Mouse (Mus musculus): ENCODE measurements around the gene Rpl7a. TPM values are rescaled to one million over a fixed set of nuclear protein-coding genes. Genes with fewer than 3 reads are reported as not detected.
"Not testable (repeated sequence)": the region's sequence is repeated elsewhere in the genome, so short reads cannot be mapped to it uniquely, and the experiment has no call there.

The Rpl7a gene
- total RNA-seq (2014; rRNA removed) (721 and 835 TPM in 2 replicates), polyA plus RNA-seq (2012; rRNA removed) (398 and 434 TPM in 2 replicates)

DNA sequence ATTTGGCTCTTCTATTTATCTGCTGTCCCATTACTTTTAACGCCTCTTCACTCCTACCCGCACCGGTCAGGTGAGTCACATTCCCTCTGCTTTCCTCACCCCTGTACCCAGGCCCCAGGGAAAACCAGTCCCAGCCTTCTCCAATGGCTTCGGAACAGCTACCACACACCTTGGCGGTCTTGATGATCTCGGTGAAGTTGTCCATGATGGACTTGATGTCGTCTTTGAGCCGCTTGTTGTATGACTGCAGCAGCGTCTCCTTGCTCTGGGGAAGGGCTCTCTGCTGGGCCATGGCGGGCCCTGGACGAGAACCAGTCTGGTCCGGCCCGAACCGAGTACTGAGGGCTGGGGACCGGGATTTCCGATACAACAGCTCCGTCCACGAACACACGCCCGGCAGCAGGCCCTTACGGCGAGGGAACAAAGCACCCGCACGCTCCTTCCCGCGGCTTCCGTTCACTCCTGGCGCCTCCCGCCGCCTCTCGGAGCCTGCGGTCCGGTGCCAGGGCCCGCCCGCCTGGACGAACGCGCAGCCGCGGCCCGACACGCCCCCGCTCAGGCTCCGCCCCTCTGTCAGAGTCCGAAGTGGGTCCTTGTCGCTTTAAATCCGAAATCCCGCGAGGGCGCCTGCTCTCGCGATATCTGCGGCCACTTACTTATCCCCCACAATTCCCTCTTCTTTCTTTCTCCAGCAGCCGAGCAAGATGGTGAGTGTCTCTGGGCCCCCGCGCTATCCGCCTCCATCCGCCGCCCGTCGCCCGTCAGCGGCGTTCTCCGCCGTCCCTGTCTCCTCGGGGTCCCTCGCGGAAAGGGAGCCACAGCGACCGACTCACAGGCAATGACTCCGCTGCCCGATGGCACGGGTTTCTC lies at the start of gene Rpl7a, which contains the start of gene Med22:
Gene Rpl7a (plus strand): TSS at position 641 of the 870 bp plus-strand sequence.
Gene Med22 (minus strand): TSS at position 554 of the 870 bp plus-strand sequence.
- Histone ChIP-seq H3K27ac (replicated peaks; ENCODE audit: insufficient read depth, low read depth, low read length) (peak within 1 kb of the TSS; percentile 78), H3K27me3 (ENCODE audit: control insufficient read depth, insufficient read depth, low read length) (no peaks in the 10 kb centered on the region), H3K4me1 (ENCODE audit: control insufficient read depth, insufficient read depth, low read length) (peaks cover 19% of the 10 kb centered on the region), H3K79me2 (ENCODE audit: control insufficient read depth, insufficient read depth, low read length) (peaks cover 23% of the 10 kb centered on the region), H3K36me3 (ENCODE audit: control insufficient read depth, insufficient read depth, low read length) (peaks cover 20% of the 10 kb centered on the region), H3K9ac (ENCODE audit: low read depth, low read length) (peak within 1 kb of the TSS; percentile 94), H3K4me3 (ENCODE audit: insufficient read depth, low read depth, low read length) (peak within 1 kb of the TSS; percentile 96)
- DNase-seq (ENCODE audit: extremely low read depth, low read depth, low spot score) = peak; percentile 87
- TF ChIP-seq POLR2A (IDR thresholded peaks at IDR 0.05; ENCODE audit: extremely low read depth, insufficient read depth, low read length) = peak; percentile 83
- TF ChIP-seq CTCF (IDR thresholded peaks at IDR 0.05; ENCODE audit: low read depth, low read length) = no peak
- WGBS = under 1% methylated on average over 74 of the region's 74 CpGs

DNA sequence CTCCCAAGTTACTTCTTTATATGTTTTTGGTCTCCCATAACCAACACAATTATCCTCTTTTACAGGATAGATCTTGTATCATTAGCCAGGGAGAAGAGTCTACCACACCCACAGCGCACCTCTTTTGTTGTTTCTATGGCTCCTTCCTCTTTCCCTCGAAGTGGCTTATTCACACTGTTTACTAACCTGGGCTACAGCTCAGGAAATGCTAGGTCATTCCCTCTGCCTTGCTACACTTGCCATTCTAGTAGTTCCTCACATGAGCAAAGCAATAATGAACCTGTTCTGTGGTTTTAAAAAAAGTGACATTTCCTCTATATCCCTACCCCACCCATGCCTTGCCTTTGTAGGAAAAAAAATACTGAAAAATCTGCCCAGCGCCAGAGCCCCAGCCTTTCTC lies 47.7 kb upstream of the Rpl7a start:
- H3K9ac ChIP-seq (ENCODE audit: low read depth, low read length) = no peak overlapping the region
- H3K27me3 ChIP-seq (ENCODE audit: control insufficient read depth, insufficient read depth, low read length) = no peaks in the 10 kb centered on the region
- H3K27ac ChIP-seq (replicated peaks; ENCODE audit: insufficient read depth, low read depth, low read length) = no peak overlapping the region
- no peaks in the 10 kb centered on the region for H3K4me1 ChIP-seq (ENCODE audit: control insufficient read depth, insufficient read depth, low read length)
- no peak for DNase-seq (ENCODE audit: extremely low read depth, low read depth, low spot score)
- H3K4me3 ChIP-seq (ENCODE audit: insufficient read depth, low read depth, low read length) = no peak overlapping the region
- no peaks in the 10 kb centered on the region for H3K79me2 ChIP-seq (ENCODE audit: control insufficient read depth, insufficient read depth, low read length)
- TF ChIP-seq POLR2A (IDR thresholded peaks at IDR 0.05; ENCODE audit: extremely low read depth, insufficient read depth, low read length) (no peak), CTCF (IDR thresholded peaks at IDR 0.05; ENCODE audit: low read depth, low read length) (no peak)
- WGBS = 71% methylated on average over 3 of the region's 3 CpGs
- H3K36me3 ChIP-seq (ENCODE audit: control insufficient read depth, insufficient read depth, low read length) = no peaks in the 10 kb centered on the region

DNA sequence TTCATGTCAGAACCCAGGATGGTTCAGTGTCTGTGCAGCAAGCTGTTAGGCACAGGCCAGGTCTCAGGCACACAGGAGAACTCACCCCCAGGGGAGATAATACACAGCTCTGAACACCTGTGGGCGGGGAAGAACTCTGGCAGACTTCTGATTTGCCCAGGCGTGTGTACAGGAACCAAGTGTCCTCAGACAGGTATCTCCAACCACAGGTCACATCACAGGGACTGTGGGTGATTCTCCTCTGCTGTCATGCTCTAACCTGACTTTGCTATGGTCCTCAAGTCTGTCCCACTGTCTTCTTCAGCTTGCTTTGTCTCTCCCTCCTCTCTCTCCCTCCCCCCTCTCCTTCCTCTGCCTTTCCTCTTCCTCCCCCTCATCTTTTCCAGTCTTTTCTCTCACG lies 45.7 kb upstream of the Rpl7a start, which contains the start of gene Abo:
Gene Abo (minus strand): TSS at position 101 of the 400 bp plus-strand sequence.
- no peak for TF ChIP-seq CTCF (IDR thresholded peaks at IDR 0.05; ENCODE audit: low read depth, low read length)
- no peak for TF ChIP-seq POLR2A (IDR thresholded peaks at IDR 0.05; ENCODE audit: extremely low read depth, insufficient read depth, low read length)
- 66% methylated on average over 3 of the region's 3 CpGs for WGBS
- Histone ChIP-seq H3K27ac (replicated peaks; ENCODE audit: insufficient read depth, low read depth, low read length) (no peak within 1 kb of the TSS), H3K36me3 (ENCODE audit: control insufficient read depth, insufficient read depth, low read length) (no peaks in the 10 kb centered on the region), H3K4me1 (ENCODE audit: control insufficient read depth, insufficient read depth, low read length) (no peaks in the 10 kb centered on the region), H3K27me3 (ENCODE audit: control insufficient read depth, insufficient read depth, low read length) (no peaks in the 10 kb centered on the region), H3K9ac (ENCODE audit: low read depth, low read length) (no peak within 1 kb of the TSS), H3K4me3 (ENCODE audit: insufficient read depth, low read depth, low read length) (no peak within 1 kb of the TSS), H3K79me2 (ENCODE audit: control insufficient read depth, insufficient read depth, low read length) (no peaks in the 10 kb centered on the region)
- no peak for DNase-seq (ENCODE audit: extremely low read depth, low read depth, low spot score)

DNA sequence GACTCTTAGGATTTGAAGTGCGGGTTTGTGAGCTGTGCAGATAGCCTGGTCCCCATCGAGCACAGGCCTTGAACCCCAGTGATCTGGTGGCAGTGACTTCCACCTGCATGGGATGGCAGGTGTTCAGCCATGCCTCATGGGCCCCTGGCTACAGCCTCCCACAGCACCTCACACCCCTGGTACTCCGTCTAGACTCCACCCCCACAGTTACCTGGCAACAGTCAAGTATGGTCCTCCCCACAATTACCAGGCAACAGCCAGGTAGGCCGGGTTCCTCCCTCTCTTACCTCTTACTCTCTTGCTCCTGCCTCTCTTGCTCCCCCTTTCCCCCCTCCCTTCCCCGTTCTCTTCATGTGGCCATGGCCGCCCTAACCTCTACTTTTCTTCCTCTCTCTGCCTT lies 39.9 kb upstream of the Rpl7a start:
- Histone ChIP-seq H3K4me3 (ENCODE audit: insufficient read depth, low read depth, low read length) (no peak overlapping the region), H3K27me3 (ENCODE audit: control insufficient read depth, insufficient read depth, low read length) (peaks cover 3% of the 10 kb centered on the region), H3K27ac (replicated peaks; ENCODE audit: insufficient read depth, low read depth, low read length) (no peak overlapping the region), H3K36me3 (ENCODE audit: control insufficient read depth, insufficient read depth, low read length) (no peaks in the 10 kb centered on the region), H3K9ac (ENCODE audit: low read depth, low read length) (no peak overlapping the region), H3K4me1 (ENCODE audit: control insufficient read depth, insufficient read depth, low read length) (no peaks in the 10 kb centered on the region), H3K79me2 (ENCODE audit: control insufficient read depth, insufficient read depth, low read length) (no peaks in the 10 kb centered on the region)
- no peak for DNase-seq (ENCODE audit: extremely low read depth, low read depth, low spot score)
- no peak for TF ChIP-seq CTCF (IDR thresholded peaks at IDR 0.05; ENCODE audit: low read depth, low read length)
- no peak for TF ChIP-seq POLR2A (IDR thresholded peaks at IDR 0.05; ENCODE audit: extremely low read depth, insufficient read depth, low read length)
- WGBS = 53% methylated on average over 6 of the region's 6 CpGs

DNA sequence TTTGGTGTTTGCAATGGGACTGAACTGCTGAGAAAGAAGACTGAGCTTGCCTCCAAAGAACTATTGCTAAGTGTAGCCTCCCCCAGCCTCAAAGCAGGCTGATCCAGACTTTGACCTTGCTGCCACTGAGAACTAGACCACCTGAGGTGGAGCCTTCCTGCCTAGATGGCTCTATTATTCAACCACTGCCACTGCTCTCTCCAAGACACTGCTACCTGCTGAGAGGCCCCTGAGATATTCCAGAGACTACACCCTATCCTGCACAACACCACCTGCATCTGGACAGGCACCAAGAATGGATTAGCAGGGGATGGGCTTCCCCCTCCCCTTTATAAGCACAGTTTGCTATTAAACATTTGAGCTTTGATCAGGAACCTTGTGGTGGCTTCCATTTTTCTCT lies 32.0 kb upstream of the Rpl7a start:
- H3K4me3 ChIP-seq (ENCODE audit: insufficient read depth, low read depth, low read length) = no peak overlapping the region
- H3K36me3 ChIP-seq (ENCODE audit: control insufficient read depth, insufficient read depth, low read length) = no peaks in the 10 kb centered on the region
- TF ChIP-seq CTCF (IDR thresholded peaks at IDR 0.05; ENCODE audit: low read depth, low read length) = no peak
- no peak for TF ChIP-seq POLR2A (IDR thresholded peaks at IDR 0.05; ENCODE audit: extremely low read depth, insufficient read depth, low read length)
- H3K9ac ChIP-seq (ENCODE audit: low read depth, low read length) = no peak overlapping the region
- no peaks in the 10 kb centered on the region for H3K4me1 ChIP-seq (ENCODE audit: control insufficient read depth, insufficient read depth, low read length)
- no peak for DNase-seq (ENCODE audit: extremely low read depth, low read depth, low spot score)
- H3K27ac ChIP-seq (replicated peaks; ENCODE audit: insufficient read depth, low read depth, low read length) = no peak overlapping the region
- no peaks in the 10 kb centered on the region for H3K79me2 ChIP-seq (ENCODE audit: control insufficient read depth, insufficient read depth, low read length)
- H3K27me3 ChIP-seq (ENCODE audit: control insufficient read depth, insufficient read depth, low read length) = no peaks in the 10 kb centered on the region

GRCm38 (mm10) chr2:26885541-26885940 lies 25.0 kb upstream of the Rpl7a start:
- DNase-seq (ENCODE audit: extremely low read depth, low read depth, low spot score); H3K79me2 ChIP-seq (ENCODE audit: control insufficient read depth, insufficient read depth, low read length); H3K27me3 ChIP-seq (ENCODE audit: control insufficient read depth, insufficient read depth, low read length); H3K4me3 ChIP-seq (ENCODE audit: insufficient read depth, low read depth, low read length); H3K4me1 ChIP-seq (ENCODE audit: control insufficient read depth, insufficient read depth, low read length); H3K36me3 ChIP-seq (ENCODE audit: control insufficient read depth, insufficient read depth, low read length); H3K9ac ChIP-seq (ENCODE audit: low read depth, low read length); H3K27ac ChIP-seq (replicated peaks; ENCODE audit: insufficient read depth, low read depth, low read length): not testable (repeated sequence)
- 96% methylated on average over 2 of the region's 2 CpGs for whole genome bisulfite sequencing

GRCm38 (mm10) chr2:26886170-26886569 lies 24.4 kb upstream of the Rpl7a start:
- not testable (repeated sequence) for DNase-seq (ENCODE audit: extremely low read depth, low read depth, low spot score)
- 84% methylated on average over 4 of the region's 4 CpGs for WGBS

More at GRCm38 (mm10) chr2:26886170-26886569, 24.4 kb upstream of the Rpl7a start:
- H3K27ac ChIP-seq (replicated peaks; ENCODE audit: insufficient read depth, low read depth, low read length); H3K27me3 ChIP-seq (ENCODE audit: control insufficient read depth, insufficient read depth, low read length); H3K4me3 ChIP-seq (ENCODE audit: insufficient read depth, low read depth, low read length); H3K4me1 ChIP-seq (ENCODE audit: control insufficient read depth, insufficient read depth, low read length); H3K9ac ChIP-seq (ENCODE audit: low read depth, low read length); H3K79me2 ChIP-seq (ENCODE audit: control insufficient read depth, insufficient read depth, low read length): not testable (repeated sequence)
- H3K36me3 ChIP-seq (ENCODE audit: control insufficient read depth, insufficient read depth, low read length) = peaks cover 12% of the 10 kb centered on the region
